Mouse (Mus musculus) T-cell, adult 2 months (primary cell): ENCODE measurements around the gene 1810062G17Rik.

Experiments
- DNase-seq: peaks from one replicate; pipeline ENCODE4 v3.0.0; 2022; ENCODE audit warnings: low spot score

Gene 1810062G17Rik

DNA sequence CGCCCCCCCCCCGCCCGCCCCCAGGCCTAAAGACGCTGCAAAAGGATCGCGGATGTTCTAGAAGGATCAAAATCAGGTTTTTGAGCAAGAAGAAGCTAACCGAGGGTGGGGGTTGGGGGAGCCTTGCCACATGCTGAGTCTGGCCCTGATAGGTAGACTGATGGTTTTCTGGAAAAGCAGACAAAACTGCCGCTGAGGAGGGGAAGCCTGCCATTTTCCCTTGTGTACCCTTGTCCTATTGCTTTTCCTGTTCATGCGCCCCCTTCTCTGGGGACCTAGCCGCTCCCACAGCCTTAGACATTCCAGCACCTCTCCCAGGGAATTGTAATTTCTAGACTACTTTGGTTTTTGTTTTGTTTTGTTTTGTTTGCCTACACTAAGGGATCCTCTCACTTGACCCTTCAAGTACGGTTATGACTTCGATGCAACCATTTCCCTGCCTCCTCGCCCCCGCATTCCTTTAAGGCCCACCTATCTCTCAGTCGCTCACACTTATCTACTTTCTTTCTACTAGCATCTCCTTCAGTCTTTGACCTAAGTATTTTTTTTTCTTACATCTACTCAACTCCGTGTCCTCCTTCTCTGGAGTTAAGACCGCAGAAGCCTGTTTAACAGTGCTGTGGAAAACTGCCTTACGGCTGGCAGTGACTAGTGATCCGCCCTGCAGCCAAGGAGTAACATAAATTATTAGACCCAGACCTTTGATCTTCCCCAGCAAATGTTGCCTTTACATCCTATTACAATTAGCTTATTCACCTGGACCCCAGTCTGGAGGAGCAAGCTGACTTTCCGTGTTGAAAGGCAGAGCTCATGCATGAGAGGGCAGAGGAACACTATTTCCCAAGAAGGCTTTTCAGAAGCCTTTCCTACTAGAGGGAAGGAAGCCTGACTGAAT is 771 bp downstream of the 1810062G17Rik start:
- no peak for DNase-seq

DNA sequence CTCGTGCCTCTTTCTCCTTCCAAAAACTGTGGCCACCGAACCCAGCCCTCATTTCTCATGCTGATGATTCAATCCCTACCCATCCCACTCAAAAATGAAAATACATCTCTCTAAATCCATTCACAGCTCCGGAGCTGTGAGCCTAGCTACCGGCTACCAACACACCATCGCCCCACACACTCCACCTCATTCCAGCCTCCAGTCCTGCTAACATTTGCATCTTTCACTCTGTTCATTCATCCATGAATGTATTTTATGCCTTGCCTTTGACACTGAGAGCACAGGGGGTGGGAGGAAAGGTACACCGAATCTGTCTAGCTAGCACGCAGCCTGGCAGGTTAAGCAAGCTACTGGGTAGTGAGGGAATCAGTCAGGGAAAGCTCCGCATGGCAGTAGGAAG is 3.0 kb downstream of the 1810062G17Rik start:
- DNase-seq: no peak

DNA sequence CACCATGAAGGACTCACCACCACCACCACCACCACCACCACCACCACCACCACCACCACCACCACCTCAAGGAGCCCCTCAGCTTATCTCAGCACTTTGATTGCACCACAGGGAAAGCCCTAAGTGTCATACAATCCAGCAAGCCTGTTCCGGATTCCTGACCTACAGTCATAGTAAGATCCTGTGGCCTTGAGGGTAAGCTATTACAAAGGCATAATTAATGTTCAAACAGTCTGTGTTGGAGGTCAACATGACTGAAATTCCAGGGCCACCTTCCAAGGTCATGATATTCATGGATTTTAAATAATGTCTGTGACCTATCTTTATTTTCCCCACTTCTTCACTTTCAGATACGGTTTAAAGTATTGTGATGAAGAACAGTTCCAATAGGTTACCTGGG is 4.7 kb downstream of the 1810062G17Rik start:
- no peak for DNase-seq

DNA sequence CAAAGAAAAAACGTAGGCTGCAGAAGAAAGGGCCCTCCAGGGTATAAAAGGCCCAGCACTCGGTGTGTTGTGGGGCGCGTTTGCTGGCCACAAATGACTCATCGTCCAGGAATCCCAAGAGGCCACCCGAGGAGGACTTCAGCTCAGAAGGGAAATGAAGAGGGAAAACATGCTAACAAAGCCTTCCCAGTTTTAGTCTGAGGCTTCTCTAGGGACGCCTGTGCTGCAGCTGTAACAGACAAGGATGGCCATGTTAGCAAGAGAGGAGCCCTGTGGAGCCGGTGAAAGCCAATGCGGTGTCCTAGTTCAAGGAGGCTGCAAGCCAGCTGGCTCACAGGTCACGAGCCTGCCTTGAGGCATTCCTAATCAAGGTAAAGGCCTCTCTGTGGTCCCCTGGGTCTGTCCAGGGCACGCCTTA is 6.0 kb downstream of the 1810062G17Rik start:
- DNase-seq: no peak

DNA sequence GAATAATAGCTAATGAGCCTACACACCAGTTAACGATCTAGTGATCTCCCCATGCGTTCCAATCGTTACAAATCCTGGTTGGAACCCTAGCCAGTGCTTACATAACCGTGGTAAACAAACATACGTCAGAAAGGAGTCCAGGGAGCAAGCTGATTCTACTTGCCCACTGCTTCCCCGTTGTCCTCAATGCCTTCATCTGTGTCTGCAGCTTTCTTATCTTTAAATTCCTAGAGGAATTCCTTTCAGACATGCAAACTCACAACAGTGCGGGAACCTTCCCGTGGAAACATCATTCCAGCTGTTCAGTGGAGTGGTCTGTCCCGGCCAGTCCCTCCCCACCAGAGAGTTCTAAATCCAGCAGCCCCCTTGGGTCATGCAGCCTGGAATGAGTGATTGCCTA is 7.2 kb downstream of the 1810062G17Rik start:
- DNase-seq: no peak

DNA sequence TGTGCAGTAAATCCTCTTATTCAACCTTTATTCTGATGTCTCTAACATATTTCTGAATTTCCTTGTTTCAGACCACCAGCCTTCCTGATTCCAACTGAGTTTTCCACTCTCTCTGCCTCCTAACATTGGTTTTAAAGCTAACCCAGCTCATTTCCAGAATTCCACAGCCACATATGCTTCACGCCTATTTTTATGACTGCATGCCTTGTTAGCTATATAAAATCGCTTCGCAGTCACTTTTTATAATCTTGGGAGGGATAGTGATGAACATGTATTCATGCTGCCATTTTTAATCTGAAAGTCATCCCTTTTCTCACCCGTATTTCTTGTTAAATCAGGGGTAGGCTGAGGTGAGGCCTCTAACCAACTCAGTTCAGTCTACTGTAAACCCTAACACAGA is 8.6 kb downstream of the 1810062G17Rik start:
- DNase-seq: no peak

DNA sequence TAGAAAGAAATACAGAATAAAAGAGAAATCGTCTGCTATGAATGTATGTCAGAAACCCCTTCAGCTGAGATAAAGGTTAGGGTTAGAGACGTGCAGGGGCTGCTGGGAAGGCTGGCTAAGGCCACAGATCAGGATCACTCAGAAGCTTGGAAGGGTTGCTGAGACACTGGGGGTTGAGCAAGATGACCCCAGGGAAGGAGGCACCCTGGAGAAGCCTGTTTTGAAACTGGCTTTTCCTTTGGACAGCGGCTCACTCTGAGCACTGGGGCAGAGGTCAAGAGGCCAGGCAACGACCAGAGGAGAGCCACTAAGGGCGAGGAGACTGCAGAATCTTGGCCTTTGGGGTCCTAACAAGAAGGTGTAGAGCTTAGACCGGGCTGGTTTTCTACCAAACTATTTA is 10.4 kb downstream of the 1810062G17Rik start:
- DNase-seq: no peak

DNA sequence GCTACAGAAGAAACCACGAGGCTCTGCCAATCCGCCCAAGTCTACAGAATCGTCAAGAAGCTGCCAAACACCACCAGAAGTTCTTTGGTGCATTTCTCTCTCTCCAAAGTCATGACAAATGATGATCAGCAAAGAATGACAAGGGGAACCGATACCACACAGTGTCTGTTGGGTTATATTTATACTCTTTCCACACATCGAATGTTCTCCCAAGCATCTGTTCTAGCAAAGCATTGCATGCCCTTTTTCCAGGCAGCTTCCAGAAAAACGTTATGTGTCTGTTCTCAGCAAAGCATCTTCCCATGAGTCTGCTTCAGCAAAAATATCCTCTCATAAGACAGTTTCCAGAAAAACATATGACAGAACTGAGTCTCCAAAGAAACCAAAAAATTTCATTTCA is 11.1 kb downstream of the 1810062G17Rik start:
- no peak for DNase-seq

DNA sequence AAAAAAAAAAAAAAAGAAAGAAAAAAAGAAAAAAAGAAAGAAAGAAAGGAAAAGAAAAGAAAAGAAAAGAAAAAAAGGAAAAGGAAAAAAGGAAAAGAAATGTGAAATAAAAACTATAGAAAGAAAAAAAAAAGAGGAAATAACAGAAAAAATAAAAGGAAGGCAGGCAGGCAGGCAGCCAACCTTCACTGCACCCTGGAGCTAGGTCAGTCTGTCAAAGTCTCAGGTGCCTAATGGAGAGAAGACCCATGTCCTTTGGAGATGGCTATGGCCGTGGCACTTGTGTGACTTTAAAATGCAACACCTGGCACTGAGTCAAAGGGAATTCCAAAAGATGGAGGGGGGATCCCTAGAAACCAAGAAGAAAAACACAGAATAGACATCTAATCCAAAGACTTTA is 12.6 kb downstream of the 1810062G17Rik start:
- no peak for DNase-seq

DNA sequence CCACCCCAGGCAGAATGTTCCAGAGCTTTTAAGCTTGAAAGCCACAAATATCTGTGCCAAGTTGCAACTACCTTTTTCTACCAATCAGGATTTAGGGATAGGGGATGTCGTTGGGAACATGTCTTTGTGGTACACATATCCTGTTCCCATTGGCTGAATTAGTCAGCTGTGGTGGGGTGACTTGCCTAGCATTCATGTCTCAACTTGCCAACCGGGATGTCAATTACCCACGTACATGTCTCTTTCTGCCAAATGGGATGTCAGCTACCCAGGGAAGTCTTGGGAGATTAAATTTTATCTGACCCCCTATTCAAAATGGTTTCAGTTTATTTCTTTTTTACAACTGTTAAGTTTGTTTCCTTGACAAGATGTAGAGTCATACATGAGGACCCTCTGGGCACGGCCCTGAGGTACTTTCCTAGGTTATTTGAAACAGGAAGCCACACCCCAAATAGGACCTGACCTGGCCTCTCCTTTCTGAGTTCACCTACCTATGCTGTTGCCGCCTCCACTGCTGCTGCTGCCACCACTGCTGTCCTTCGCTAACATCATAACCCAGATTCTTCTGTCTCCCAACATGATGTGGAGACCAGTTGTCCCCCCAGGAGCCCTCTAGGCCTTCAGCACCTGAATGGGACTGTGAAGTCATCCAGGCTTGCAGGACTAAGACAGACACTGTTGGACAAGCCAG is 13.3 kb downstream of the 1810062G17Rik start:
- no peak for DNase-seq

DNA sequence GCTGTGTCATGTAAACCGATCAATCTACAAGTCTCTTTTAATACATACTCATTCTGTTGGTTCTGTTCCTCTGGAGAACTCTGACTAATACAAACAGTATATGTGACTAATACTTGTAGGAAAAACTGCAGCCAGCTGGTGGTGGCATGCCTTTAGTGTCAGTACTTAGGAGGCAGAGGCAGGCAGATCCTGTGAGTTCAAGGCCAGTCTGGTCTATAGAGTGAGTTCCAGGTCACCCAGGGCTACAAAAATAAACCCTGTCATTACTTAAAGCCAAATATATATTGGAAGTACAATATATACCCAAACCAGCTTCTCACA is 13.8 kb downstream of the 1810062G17Rik start:
- no peak for DNase-seq

DNA sequence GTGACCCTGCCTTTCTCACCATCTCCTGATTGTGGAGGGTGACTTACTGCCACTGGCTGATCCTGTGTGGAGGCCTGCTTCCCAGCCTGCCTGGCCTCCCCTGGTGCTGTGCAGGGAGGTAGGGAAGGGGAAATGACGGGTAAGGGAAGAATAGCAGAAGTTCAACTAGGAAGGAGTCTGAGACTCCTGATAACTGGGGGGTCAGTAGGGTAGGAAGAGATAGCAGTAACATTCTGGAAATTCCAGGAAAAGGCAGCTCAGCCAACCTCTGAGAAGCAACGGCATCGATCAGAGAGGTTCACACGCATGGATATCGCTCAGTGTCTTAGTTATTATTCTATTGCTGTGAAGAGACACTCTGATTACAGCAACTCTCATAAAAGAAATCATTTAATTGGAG is 15.8 kb downstream of the 1810062G17Rik start:
- DNase-seq: no peak

DNA sequence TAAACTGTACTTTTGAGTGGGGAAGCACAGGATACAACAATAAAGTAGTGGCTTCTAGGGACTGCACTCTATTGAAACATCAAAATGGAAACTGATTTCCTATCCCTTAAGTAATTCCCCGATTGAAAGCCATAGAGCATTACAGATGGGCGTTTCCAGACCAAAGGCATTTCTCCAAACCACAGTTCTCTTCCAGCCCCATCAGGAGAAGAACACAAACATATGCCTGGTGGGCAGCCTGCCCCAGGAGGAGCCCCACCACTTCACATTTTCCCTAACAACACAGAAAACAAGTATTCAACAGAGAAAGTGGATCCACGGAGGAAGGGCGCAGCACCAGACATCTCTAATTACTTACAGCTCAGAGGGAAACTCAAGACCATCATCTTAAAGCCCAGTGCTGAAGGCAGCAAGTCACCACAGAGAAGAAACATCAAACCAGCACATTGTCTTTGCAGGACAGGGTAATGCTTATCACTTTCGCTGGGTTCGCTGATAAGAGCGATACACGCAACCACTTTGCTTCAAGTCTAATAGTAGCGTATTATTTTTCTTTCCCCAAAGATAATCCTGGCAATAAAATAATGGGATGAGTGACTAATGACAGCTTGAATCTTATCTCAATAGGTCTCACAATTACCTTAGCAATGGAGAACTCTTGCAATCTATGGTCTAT is 17.1 kb downstream of the 1810062G17Rik start:
- no peak for DNase-seq

DNA sequence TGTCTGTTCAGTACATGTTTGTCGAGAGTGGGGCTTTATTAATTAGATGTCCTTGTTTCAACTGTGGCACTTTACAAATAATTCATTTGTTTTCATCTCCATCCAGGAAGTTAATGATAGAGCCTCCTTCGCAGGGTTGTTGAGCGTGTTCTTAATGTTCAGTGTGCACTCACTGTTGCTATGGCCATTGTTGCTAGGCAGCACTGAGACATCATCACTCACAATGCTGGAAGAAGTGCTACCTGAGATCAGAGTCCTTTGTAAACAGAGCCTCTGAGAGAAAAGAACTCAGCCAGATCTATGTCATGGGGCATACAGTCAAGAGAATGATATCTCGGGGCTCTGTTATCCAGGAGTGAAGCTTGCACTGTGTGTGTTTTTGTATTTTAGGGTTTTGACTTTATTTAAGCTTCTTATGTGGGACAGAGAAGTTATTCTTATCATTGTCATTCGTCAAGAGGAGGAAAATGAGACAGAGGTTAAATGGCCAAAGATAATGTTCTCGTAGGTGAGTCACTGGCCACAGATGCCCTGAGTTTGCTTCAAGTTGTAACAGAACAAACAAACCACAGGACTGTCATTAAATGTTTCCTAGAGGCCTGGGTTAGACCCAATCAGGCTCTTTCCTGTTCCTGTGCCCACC is 18.0 kb downstream of the 1810062G17Rik start:
- DNase-seq: no peak

DNA sequence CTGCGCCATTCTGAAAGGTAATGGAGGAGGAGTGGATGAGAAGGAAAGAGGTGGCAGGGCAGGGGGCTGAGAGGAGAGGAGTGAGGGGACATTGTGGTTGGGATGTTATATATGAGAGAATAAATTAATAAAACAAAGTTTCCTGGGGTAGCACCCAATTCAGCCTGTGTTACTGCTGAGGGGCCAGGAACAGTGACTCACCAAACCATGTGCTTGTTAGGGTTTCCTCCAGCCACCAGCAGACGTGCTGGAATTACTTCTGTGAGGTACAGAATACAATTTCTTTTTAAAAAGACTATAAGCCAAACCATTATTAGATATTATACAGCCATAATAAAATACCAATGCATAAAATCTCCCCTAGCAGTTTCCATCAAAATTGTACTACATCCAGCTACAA is 18.9 kb downstream of the 1810062G17Rik start:
- no peak for DNase-seq

DNA sequence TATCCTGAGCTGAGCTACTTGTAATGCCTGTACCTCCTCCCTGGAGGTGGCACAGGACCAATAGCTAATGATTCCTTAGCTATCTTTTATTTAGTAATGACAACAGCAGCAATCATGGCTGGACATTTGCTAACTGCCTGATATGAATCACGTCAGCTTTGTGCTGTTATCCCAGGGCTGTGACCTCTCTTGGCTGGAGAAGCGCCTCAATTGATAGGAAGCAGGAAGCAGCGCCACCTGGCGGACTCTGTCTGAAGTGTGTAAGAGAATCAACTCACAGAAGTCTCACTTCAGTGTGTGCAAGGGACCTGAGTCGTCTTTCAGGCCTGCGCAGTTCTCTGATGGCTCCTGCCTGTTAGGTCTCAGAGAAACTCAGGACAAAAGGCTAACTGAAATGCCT is 19.7 kb downstream of the 1810062G17Rik start:
- DNase-seq: peak; percentile 62

DNA sequence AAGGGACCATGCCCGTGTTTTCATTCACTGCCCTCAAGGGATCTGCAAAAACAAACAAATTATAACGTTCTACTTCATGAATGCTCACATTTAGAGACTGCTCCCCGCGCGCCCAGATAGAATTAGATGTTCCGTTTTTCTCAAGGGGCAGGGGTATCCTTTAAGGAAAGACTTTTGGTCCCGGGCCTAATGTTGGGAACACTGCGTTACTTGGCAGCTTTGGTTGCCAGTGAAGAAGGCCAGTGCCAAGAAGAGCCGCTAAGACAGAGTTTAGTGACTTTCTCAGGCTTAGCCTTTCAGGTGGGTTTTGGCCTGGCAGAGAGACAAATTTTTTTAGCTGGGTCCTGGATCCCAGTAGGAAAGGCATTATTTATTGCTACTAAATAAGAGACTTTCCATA is 20.5 kb downstream of the 1810062G17Rik start:
- DNase-seq: no peak

DNA sequence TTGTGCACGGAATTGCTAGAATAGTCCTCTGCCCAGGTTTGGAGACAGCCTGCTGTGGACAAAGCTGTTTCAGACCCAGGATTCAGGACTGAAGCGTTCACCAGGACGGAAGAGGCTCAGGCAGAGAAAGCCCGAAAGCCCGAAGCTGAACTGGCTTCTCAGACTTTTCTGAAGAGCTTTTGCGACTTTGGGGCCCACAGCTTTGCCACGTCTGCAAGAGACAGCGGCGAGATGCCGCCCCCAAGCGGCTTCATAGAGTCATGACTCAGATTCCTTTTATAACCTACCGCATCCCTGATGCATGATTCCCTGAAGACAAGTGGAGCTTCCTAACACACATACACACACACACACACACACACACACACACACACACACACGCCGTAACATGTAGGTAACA is 21.0 kb downstream of the 1810062G17Rik start:
- peak; percentile 33 for DNase-seq

DNA sequence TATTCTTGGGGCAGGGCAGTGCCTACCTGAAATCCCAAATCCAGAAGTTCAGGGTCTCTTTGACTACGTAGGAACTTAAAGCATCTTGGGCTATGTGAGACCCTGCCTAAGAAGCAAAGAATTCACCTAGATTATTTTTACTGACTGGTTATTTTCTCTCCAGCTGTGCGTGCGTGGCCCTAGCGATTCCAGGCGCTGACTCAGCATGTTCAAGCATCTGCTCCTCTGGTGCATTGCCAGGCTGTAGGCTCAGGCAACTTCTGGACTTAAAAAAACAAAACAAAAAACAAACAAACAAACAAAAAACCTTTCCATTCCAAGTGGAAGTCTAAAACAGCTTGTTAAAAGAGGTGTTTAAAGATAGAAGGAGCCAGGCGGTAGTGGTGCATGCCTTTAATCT is 22.5 kb downstream of the 1810062G17Rik start:
- no peak for DNase-seq

DNA sequence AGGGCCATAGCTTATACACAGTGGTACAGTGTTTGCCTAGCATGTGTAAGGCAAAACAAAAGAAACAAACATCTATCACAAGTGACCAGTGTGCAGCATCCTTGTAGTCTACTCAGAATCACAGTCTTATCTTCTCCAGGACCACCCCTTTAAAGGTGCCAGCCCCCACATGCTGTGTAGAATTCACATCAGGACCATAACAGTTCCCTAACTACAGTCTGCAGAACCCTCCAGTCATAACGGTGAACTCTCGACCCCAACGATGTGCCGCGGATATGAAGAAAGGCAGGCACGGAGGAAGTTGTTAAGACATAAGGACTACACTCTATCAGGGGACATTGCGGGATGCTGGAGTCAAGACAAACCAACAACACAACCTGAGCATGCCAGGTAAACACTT is 23.7 kb downstream of the 1810062G17Rik start:
- DNase-seq: no peak

DNA sequence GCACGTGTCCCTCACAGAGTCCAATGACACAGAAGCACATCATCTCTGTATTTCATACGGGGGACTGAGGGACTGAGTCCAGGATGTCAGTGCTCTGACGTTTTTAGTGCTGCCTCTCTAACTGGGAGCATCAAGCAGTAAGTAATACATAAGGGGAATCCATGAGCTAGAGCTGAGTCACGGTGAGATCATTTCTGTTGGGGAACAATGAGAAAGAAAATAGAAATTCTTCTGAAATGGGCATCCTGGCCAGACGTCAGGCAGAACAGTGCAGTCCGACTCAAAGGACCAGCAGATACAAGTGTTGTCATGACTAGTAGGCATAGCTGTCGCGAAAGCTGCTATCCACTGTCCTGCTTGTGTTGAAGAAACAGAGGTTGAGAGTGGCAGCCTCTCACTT is 25.2 kb downstream of the 1810062G17Rik start:
- no peak for DNase-seq

DNA sequence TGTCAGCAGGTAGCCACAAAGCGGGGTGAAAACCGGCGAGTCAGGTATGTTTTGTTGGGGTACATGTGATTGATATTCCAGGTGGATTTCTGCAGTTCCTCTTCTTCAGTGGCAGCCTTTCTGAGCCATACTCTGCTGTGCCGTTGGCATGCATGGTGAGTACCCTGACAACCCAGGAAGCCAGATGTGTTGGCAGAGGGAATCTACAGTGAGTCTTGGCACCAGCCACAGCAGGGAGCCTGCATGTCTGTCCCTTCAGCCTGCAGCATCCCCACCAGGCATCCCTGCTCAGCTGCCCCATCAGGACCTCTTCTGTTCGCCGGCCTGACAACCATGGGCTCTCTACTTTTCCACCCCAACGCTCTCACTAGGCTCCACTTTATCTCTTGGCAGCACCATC is 25.8 kb downstream of the 1810062G17Rik start:
- DNase-seq: no peak

DNA sequence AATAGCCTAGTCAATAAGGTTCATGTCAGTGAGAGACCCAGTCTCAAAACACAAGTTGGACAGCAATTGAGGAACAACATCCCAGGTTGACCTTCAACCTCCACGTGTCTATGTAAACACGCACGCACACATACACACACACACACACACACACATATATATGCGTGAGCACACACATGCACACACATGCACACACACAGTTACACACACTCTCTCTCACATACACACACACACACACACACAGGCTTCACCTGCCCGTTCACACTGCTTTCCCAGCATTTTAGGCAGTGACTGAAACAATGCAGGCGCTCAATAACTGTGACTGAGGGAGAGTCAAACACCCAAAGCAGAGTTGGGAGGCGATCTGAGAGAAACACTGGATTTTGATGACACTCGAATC is 29.6 kb downstream of the 1810062G17Rik start:
- no peak for DNase-seq
